Mouse (Mus musculus): ENCODE measurements at regions not wholly inside any gene's neighbourhood (a gene's known extent, or its start where the extent isn't known, plus 50 kb on each side); places are given as distances from the start of the nearest gene placed in this dataset.
"Not testable (repeated sequence)": the region's sequence is repeated elsewhere in the genome, so short reads cannot be mapped to it uniquely, and the experiment has no call there.

GRCm38 (mm10) chr6:68680099-68680791 is 1144.6 kb upstream of the Tacstd2 start:
- ATAC-seq (replicated peaks; ENCODE audit: low read depth, poor library complexity, severe bottlenecking), result no peak

DNA sequence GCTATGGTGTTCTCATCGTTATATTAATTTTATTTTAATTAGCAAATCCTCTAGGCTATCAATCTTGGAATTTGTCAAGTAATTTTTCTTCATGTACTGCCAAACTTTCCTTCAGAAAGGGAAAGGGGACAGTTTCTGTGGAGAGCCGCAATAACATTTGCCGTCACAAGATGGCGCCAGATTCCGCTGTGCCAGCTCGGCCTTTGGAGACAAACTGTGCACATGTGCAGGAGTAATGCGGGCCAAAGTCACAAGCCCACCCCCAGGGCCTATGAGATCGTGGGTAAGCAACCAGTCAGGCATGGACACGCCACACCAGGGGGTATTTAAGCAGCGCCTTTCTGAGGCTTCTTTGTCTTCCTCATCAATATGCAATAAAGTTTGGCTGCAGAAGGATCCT is 1132.8 kb upstream of the Tacstd2 start:
- ATAC-seq (replicated peaks; ENCODE audit: low read depth, poor library complexity, severe bottlenecking), result peak; percentile 92

- not testable (repeated sequence) for ATAC-seq (replicated peaks; ENCODE audit: low read depth, poor library complexity, severe bottlenecking)
Observed at GRCm38 (mm10) chr6:68632309-68632708, 1096.7 kb upstream of the Tacstd2 start.

GRCm38 (mm10) chr6:68631787-68632186 is 1096.2 kb upstream of the Tacstd2 start:
- peak; percentile 78 for ATAC-seq (replicated peaks; ENCODE audit: low read depth, poor library complexity, severe bottlenecking)

DNA sequence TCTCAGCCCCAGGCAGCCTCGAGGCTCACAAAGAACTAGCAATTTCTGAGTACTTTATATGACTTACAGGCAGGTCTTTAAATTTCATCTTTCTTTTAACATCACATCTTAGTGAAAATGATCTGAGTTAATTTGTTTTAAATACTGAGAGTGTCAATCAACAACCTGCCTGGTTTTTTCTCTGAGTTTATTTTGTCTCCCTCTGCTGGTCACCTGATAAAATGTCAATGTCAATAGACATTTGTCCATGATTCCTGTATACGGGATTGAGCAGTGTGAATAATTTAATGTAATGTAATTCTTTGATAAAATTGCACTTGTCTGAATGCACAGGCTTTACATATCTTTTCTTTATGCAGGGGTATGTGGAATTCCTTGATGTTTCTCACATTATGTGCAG is 1070.4 kb upstream of the Tacstd2 start:
- no peak for ATAC-seq (replicated peaks; ENCODE audit: low read depth, poor library complexity, severe bottlenecking)
